Mouse (Mus musculus): ENCODE results near the gene Mob3b.

The Mob3b gene

GRCm38 (mm10) chr4:35065075-35065838 lies 92.0 kb downstream of the Mob3b start:
- DNase-seq (ENCODE audit: extremely low read depth, low read depth), result no peak

- no peak for DNase-seq (ENCODE audit: extremely low read depth, low read depth)
These were observed 94.1 kb downstream of the Mob3b start for GRCm38 (mm10) chr4:35063146-35063719.

- no peak for DNase-seq (ENCODE audit: extremely low read depth, low read depth)
These were observed 96.3 kb downstream of the Mob3b start for GRCm38 (mm10) chr4:35060964-35061363.

GRCm38 (mm10) chr4:35060401-35060800 lies 96.9 kb downstream of the Mob3b start:
- DNase-seq (ENCODE audit: extremely low read depth, low read depth), result no peak

GRCm38 (mm10) chr4:35054362-35054761 lies 102.9 kb downstream of the Mob3b start:
- DNase-seq (ENCODE audit: extremely low read depth, low read depth), result no peak

- DNase-seq (ENCODE audit: extremely low read depth, low read depth), result no peak
These were observed 104.9 kb downstream of the Mob3b start for GRCm38 (mm10) chr4:35052174-35052942.

- no peak for DNase-seq (ENCODE audit: extremely low read depth, low read depth)
These were observed 106.1 kb downstream of the Mob3b start for GRCm38 (mm10) chr4:35051152-35051551.

- no peak for DNase-seq (ENCODE audit: extremely low read depth, low read depth)
These were observed 107.6 kb downstream of the Mob3b start for GRCm38 (mm10) chr4:35049742-35050058.

- DNase-seq (ENCODE audit: extremely low read depth, low read depth), result no peak
These were observed 108.1 kb downstream of the Mob3b start for GRCm38 (mm10) chr4:35049036-35049741.

- DNase-seq (ENCODE audit: extremely low read depth, low read depth), result no peak
These were observed 116.4 kb downstream of the Mob3b start for GRCm38 (mm10) chr4:35040896-35041295.

GRCm38 (mm10) chr4:35040306-35040705 lies 117.0 kb downstream of the Mob3b start:
- no peak for DNase-seq (ENCODE audit: extremely low read depth, low read depth)

- DNase-seq (ENCODE audit: extremely low read depth, low read depth), result no peak
These were observed 119.5 kb downstream of the Mob3b start for GRCm38 (mm10) chr4:35037824-35038223.

- no peak for DNase-seq (ENCODE audit: extremely low read depth, low read depth)
These were observed 122.6 kb downstream of the Mob3b start for GRCm38 (mm10) chr4:35034504-35035290.

GRCm38 (mm10) chr4:35032758-35033157 lies 124.5 kb downstream of the Mob3b start:
- no peak for DNase-seq (ENCODE audit: extremely low read depth, low read depth)

GRCm38 (mm10) chr4:35031623-35032022 lies 125.7 kb downstream of the Mob3b start:
- no peak for DNase-seq (ENCODE audit: extremely low read depth, low read depth)

- DNase-seq (ENCODE audit: extremely low read depth, low read depth), result no peak
These were observed 126.1 kb downstream of the Mob3b start for GRCm38 (mm10) chr4:35031141-35031540.

- DNase-seq (ENCODE audit: extremely low read depth, low read depth), result peak; percentile 25
These were observed 138.9 kb downstream of the Mob3b start for GRCm38 (mm10) chr4:35018416-35018815.

GRCm38 (mm10) chr4:35012401-35013307 lies 144.6 kb downstream of the Mob3b start:
- DNase-seq (ENCODE audit: extremely low read depth, low read depth), result no peak

- no peak for DNase-seq (ENCODE audit: extremely low read depth, low read depth)
These were observed 150.6 kb downstream of the Mob3b start for GRCm38 (mm10) chr4:35006541-35007260.

Data from MEL-GATA-1-ER (cell line).